Mouse (Mus musculus) small intestine, adult 2 months (tissue): Measurements from ENCODE around the gene Ggnbp2. TPM values are rescaled to one million over a fixed set of nuclear protein-coding genes. Genes with fewer than 3 reads are reported as not detected.

Experiments
- H3K27ac ChIP-seq: fragments of 200-500 bp; 2 replicates; pipeline ENCODE4 v1.5.1; 2012; ENCODE audit warnings: low read depth, low read length, control low read depth, inconsistent platforms; ENCODE audit not compliant: insufficient read depth
- H3K27me3 ChIP-seq: fragments of 200-500 bp; 2 replicates; pipeline ENCODE4 v1.6.1; 2012; ENCODE audit warnings: mild to moderate bottlenecking, moderate library complexity, low read length, inconsistent platforms; ENCODE audit not compliant: control insufficient read depth, insufficient read depth
- H3K36me3 ChIP-seq: fragments of 200-500 bp; 2 replicates; pipeline ENCODE4 v1.6.1; 2012; ENCODE audit warnings: mild to moderate bottlenecking, low read length, control low read depth, inconsistent platforms; ENCODE audit not compliant: control insufficient read depth, insufficient read depth
- H3K4me1 ChIP-seq: fragments of 200-500 bp; 2 replicates; pipeline ENCODE4 v1.6.1; 2012; ENCODE audit warnings: low read length, inconsistent platforms, mixed read lengths; ENCODE audit not compliant: control insufficient read depth, insufficient read depth, insufficient read length
- H3K4me3 ChIP-seq: fragments of 200-500 bp; 2 replicates; pipeline ENCODE4 v1.5.1; 2012; ENCODE audit warnings: low read depth, mild to moderate bottlenecking, control low read depth, inconsistent platforms, low read length, moderate library complexity
- CTCF ChIP-seq: fragments of 200-500 bp; IDR thresholded peaks from 2 replicates; pipeline ENCODE4 v1.5.1; 2012; ENCODE audit warnings: low read depth, mild to moderate bottlenecking, control low read depth, inconsistent platforms, low read length, moderate library complexity, mixed read lengths; ENCODE audit not compliant: insufficient replicate concordance, insufficient read length; ENCODE audit errors: extremely low read depth
- POLR2A ChIP-seq: fragments of 200-500 bp; IDR thresholded peaks from 2 replicates; pipeline ENCODE4 v1.6.1; 2012; ENCODE audit warnings: low read depth, mild to moderate bottlenecking, control low read depth, inconsistent platforms, low read length, moderate library complexity
- whole genome bisulfite sequencing: fragments of 180-500 bp; shearing (Covaris S2); methylation state at CpG from one replicate; pipeline ENCODE4 v1.1.7; 2018; 5-methylcytosine and 5-hydroxymethylcytosine counted together
- polyA plus RNA-seq: library from polyadenylated mRNA; depleted of rRNA; stranded (reverse); fragments of >200 nt; gene quantifications from 2 replicates; pipeline ENCODE4 v1.2.3, GENCODE M21; 2012

The Ggnbp2 gene
- polyA plus RNA-seq, 1 experiment = 29.2 TPM

- TF ChIP-seq POLR2A (no peak), CTCF (no peak)
- Histone ChIP-seq H3K27me3 (no peaks in the 10 kb centered on the region), H3K4me3 (no peak overlapping the region), H3K4me1 (no peaks in the 10 kb centered on the region), H3K36me3 (peaks cover 50% of the 10 kb centered on the region), H3K27ac (no peak overlapping the region)
- 73% methylated on average over 4 of the region's 4 CpGs for WGBS
Measured at GRCm38 (mm10) chr11:84910411-84910810, 39.8 kb upstream of the Ggnbp2 start.

- H3K27me3 ChIP-seq = no peaks in the 10 kb centered on the region
- H3K4me1 ChIP-seq = no peaks in the 10 kb centered on the region
- WGBS = 93% methylated on average over 6 of the region's 6 CpGs
- no peak overlapping the region for H3K4me3 ChIP-seq
- no peak overlapping the region for H3K27ac ChIP-seq
- TF ChIP-seq POLR2A (no peak), CTCF (no peak)
- peaks cover 61% of the 10 kb centered on the region for H3K36me3 ChIP-seq
Measured at GRCm38 (mm10) chr11:84908480-84908879, 37.9 kb upstream of the Ggnbp2 start.

- H3K4me1 ChIP-seq = no peaks in the 10 kb centered on the region
- peaks cover 71% of the 10 kb centered on the region for H3K36me3 ChIP-seq
- no peak overlapping the region for H3K27ac ChIP-seq
- H3K27me3 ChIP-seq = no peaks in the 10 kb centered on the region
- H3K4me3 ChIP-seq = no peak overlapping the region
- TF ChIP-seq CTCF (no peak), POLR2A (no peak)
- WGBS = 61% methylated on average over 3 of the region's 3 CpGs
Measured at GRCm38 (mm10) chr11:84907081-84907480, 36.5 kb upstream of the Ggnbp2 start.

- peaks cover 75% of the 10 kb centered on the region for H3K36me3 ChIP-seq
- WGBS = 79% methylated on average over 9 of the region's 9 CpGs
Measured at GRCm38 (mm10) chr11:84904597-84905144, 34.1 kb upstream of the Ggnbp2 start.

GRCm38 (mm10) chr11:84893113-84893512, 22.5 kb upstream of the Ggnbp2 start:
- WGBS = 83% methylated on average over 15 of the region's 15 CpGs
- H3K4me1 ChIP-seq = no peaks in the 10 kb centered on the region
- no peaks in the 10 kb centered on the region for H3K27me3 ChIP-seq
- no peak overlapping the region for H3K27ac ChIP-seq
- H3K4me3 ChIP-seq = no peak overlapping the region
- TF ChIP-seq POLR2A (no peak), CTCF (no peak)
- H3K36me3 ChIP-seq = peaks cover 45% of the 10 kb centered on the region

More at GRCm38 (mm10) chr11:84904597-84905144, 34.1 kb upstream of the Ggnbp2 start:
- Histone ChIP-seq H3K4me3 (no peak overlapping the region), H3K27ac (no peak overlapping the region), H3K27me3 (no peaks in the 10 kb centered on the region), H3K4me1 (no peaks in the 10 kb centered on the region)
- TF ChIP-seq CTCF = no peak
- TF ChIP-seq POLR2A = no peak

- H3K4me1 ChIP-seq = no peaks in the 10 kb centered on the region
- no peak for TF ChIP-seq CTCF
- TF ChIP-seq POLR2A = no peak
- H3K27me3 ChIP-seq = no peaks in the 10 kb centered on the region
- peaks cover 45% of the 10 kb centered on the region for H3K36me3 ChIP-seq
- no peak overlapping the region for H3K4me3 ChIP-seq
- WGBS = 93% methylated on average over 7 of the region's 7 CpGs
- no peak overlapping the region for H3K27ac ChIP-seq
Measured at GRCm38 (mm10) chr11:84891705-84892104, 21.1 kb upstream of the Ggnbp2 start.

GRCm38 (mm10) chr11:84889492-84889891, 18.9 kb upstream of the Ggnbp2 start:
- peaks cover 41% of the 10 kb centered on the region for H3K36me3 ChIP-seq
- whole genome bisulfite sequencing = 53% methylated on average over 2 of the region's 2 CpGs
- TF ChIP-seq POLR2A (no peak), CTCF (no peak)

More at GRCm38 (mm10) chr11:84889492-84889891, 18.9 kb upstream of the Ggnbp2 start:
- H3K4me3 ChIP-seq = no peak overlapping the region
- H3K27ac ChIP-seq = no peak overlapping the region
- no peaks in the 10 kb centered on the region for H3K27me3 ChIP-seq
- peaks cover 7% of the 10 kb centered on the region; the same call in 1 of the 2 replicates for H3K4me1 ChIP-seq
